Mouse (Mus musculus) brown adipose tissue, adult 24 weeks (tissue): ENCODE results near the gene Atp6ap1l. TPM values are rescaled to one million over a fixed set of nuclear protein-coding genes. Genes with fewer than 3 reads are reported as not detected.

Source experiments
- H3K27ac ChIP-seq: fragments of 200-500 bp; replicated peaks from 2 replicates; pipeline ENCODE4 v1.5.1; 2012; ENCODE audit warnings: low read depth, mild to moderate bottlenecking, low read length
- H3K4me1 ChIP-seq: fragments of 200-500 bp; 2 replicates; pipeline ENCODE4 v1.6.1; 2012; ENCODE audit warnings: low read length, mixed read lengths; ENCODE audit not compliant: control insufficient read depth, insufficient read depth, insufficient read length
- H3K4me3 ChIP-seq: fragments of 200-500 bp; 2 replicates; pipeline ENCODE4 v1.5.1; 2012; ENCODE audit warnings: low read depth, mild to moderate bottlenecking, low read length, moderate library complexity; ENCODE audit not compliant: insufficient read depth
- polyA plus RNA-seq: library from polyadenylated mRNA; stranded (reverse); fragments of >200 nt; gene quantifications from 2 replicates; pipeline ENCODE4 v1.2.4, GENCODE M21; 2012; ENCODE audit not compliant: missing spikeins, insufficient read depth, insufficient read length

Gene Atp6ap1l
- polyA plus RNA-seq, 1 experiment = not detected

- H3K27ac ChIP-seq = no peak overlapping the region
- H3K4me1 ChIP-seq = no peaks in the 10 kb centered on the region
- H3K4me3 ChIP-seq = no peak overlapping the region
Measured at GRCm38 (mm10) chr13:90912760-90913674, 7.9 kb upstream of the Atp6ap1l start.

- Histone ChIP-seq H3K4me3 (no peak overlapping the region), H3K27ac (no peak overlapping the region), H3K4me1 (no peaks in the 10 kb centered on the region)
Measured at GRCm38 (mm10) chr13:90907376-90907775, 2.2 kb upstream of the Atp6ap1l start.

- Histone ChIP-seq H3K4me1 (no peaks in the 10 kb centered on the region), H3K27ac (no peak overlapping the region), H3K4me3 (no peak overlapping the region)
Measured at GRCm38 (mm10) chr13:90896821-90897220, 8.3 kb downstream of the Atp6ap1l start.

DNA sequence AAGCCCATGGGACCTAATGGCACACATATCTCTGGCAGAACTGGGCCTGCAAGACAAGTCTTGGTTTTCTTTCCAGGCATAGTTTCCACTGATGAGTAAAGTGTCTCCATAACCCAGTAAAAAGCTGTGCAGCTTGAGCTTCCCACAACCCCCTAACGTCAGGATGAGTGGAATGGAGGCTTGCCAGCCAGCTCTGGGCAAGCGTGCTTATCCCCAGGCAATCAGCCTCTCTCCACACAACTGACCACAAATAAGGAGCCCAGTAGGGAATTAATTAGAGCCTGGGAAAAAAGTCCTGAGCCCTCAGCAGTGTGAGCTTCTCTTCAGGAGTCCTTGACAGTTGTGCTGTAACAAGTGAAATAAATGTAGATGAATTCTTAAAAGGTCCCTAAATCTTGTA lies 9.1 kb downstream of the Atp6ap1l start:
- Histone ChIP-seq H3K4me3 (no peak overlapping the region), H3K4me1 (no peaks in the 10 kb centered on the region), H3K27ac (no peak overlapping the region)

- Histone ChIP-seq H3K4me3 (no peak overlapping the region), H3K27ac (no peak overlapping the region), H3K4me1 (no peaks in the 10 kb centered on the region)
Measured at GRCm38 (mm10) chr13:90894819-90895218, 10.3 kb downstream of the Atp6ap1l start.

GRCm38 (mm10) chr13:90890111-90890510 lies 15.0 kb downstream of the Atp6ap1l start:
- Histone ChIP-seq H3K4me1 (no peaks in the 10 kb centered on the region), H3K27ac (no peak overlapping the region), H3K4me3 (no peak overlapping the region)

DNA sequence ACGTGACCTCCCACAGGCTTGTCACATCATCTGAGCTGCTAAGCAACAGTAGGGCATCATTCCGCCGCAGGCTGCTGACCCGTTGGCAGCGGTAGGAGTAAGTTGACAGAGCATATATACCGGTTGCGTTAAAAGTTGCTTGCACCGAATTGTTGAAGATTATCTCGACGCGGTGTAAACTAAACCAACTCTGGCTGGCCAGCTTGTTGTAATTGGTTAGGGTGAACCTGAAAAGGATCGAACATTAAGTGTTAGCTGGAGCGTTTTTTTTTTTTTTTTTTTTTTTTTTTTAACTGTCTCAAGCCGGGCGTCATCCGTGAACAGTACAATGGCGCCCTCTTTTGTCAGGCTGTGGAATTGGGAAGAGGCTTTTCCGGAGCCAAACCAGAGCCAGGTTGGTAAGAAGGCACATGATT lies 18.6 kb downstream of the Atp6ap1l start:
- Histone ChIP-seq H3K4me3 (peak overlapping the region; percentile 48), H3K27ac (no peak overlapping the region), H3K4me1 (no peaks in the 10 kb centered on the region)

- peak overlapping the region; percentile 48; the same call in 1 of the 2 replicates for H3K4me3 ChIP-seq
- no peak overlapping the region for H3K27ac ChIP-seq
- H3K4me1 ChIP-seq = no peaks in the 10 kb centered on the region
Measured at GRCm38 (mm10) chr13:90885856-90886532, 19.2 kb downstream of the Atp6ap1l start.

DNA sequence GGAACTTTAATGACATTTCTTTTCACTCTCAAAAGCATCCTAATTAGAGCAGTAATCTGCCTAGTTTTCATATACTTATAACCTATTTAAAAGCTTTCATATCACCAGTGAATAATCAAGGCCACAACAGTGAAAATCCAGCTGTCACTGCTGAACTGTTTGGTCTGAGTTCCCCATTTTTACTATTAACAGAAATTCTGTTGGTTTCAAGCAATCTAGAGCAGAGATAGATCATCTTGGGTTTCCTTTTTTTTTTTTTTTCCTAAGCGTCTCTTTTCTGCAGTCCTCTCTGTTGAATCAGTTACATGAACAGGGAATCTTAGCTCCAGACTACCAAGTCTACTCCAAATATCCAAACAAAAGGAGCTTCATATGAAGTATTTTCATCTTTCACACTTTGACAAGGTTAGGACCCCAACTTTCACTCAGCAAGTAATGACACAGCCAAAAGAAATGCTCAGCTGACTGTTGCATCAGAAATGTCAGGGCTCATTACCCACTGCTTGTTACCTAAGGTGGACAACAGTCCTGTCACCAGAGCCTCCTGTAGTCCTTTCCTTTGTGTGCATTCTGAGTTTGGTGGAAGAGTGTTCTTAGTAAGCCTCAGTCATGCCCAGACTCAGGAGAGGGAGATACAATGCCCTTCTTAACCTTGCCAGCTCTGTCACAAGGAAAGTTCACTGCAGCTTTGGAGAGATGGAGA lies 23.3 kb downstream of the Atp6ap1l start:
- H3K4me1 ChIP-seq = no peaks in the 10 kb centered on the region
- H3K27ac ChIP-seq = no peak overlapping the region
- no peak overlapping the region for H3K4me3 ChIP-seq

DNA sequence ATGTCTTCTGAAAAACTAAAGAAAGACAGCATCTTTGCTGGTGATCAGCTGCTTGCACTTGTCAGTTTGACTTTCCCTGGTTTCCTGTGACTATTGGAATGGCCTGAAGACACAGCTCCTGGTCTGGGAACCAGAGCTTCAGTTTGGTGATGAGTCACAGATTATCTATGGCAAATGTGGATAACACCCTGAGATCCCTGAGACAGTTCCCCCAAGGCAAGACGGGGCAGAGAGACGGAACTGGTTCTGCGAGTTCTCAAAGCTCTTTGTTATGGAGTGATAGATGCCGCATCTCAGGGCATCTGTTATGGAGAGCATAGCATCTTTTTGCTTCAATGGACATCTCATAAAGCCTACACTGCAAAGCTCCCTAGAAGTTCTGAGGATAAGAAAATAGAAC lies 33.6 kb downstream of the Atp6ap1l start:
- no peaks in the 10 kb centered on the region for H3K4me1 ChIP-seq
- H3K27ac ChIP-seq = no peak overlapping the region
- H3K4me3 ChIP-seq = no peak overlapping the region

DNA sequence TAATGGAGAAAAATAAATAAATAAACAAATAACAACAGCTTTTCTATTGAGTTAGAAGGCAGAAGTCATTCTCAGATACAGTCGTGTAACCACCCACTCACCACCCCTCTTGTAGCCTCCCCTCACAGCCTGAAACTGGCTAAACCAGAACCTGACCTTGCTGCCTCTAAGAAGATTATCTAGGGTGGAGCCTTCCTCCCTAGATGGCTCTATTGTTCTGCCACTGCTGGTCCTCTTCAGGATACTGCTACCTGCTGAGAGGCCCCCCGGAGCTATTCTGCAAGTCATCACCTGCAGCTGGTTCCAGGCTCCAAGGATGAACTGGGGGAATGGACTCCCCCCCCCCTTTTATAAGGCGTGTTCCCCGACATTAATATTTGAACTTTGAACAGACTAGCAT lies 36.0 kb downstream of the Atp6ap1l start:
- H3K4me1 ChIP-seq = no peaks in the 10 kb centered on the region
- H3K4me3 ChIP-seq = no peak overlapping the region
- no peak overlapping the region for H3K27ac ChIP-seq

DNA sequence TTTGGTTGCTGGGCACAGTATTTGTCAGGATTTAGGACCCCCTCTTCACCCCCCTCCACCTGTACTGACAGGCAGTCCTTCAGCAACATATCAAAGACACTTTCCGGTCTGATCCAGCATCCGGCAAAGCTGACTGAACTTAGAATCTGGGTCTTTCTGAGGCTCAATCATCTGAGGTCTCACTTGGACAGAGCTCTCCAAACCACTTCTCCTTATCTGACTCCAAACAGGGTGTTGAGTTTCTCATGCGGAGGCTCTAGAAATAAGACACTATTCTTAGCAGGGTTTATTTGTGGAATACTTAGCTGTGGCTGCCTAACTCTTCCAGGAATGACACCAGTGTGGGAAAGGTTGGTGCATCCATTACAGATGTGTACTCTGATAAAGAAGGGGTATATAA lies 43.0 kb downstream of the Atp6ap1l start:
- Histone ChIP-seq H3K4me1 (no peaks in the 10 kb centered on the region), H3K4me3 (no peak overlapping the region), H3K27ac (no peak overlapping the region)

DNA sequence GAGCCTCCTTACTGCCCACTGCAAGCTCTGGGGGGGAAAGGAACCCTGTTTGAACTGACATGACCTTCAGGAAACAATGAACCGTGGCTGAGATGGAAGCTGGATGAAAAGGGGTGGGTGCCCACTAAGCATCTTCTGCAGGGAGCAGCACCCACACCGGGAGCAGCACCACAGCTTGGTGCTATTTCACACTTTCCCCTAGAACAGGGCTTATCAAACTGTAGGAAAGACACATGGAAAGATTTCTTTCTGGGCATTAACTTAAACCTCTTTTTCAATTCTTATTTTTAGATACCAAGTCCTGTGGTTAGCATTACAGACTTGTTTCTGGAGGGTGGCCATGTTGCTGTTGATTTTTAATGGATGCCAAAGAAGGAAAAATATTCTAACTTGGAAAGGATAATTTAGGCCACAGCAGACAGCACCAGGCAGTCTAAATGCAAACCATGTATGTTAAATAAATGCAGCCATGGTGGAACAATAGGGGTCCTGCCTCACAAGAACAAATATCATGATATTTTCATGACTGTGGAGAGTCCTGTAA lies 44.2 kb downstream of the Atp6ap1l start:
- Histone ChIP-seq H3K27ac (no peak overlapping the region), H3K4me3 (no peak overlapping the region), H3K4me1 (no peaks in the 10 kb centered on the region)

- no peak overlapping the region for H3K4me3 ChIP-seq
- no peak overlapping the region for H3K27ac ChIP-seq
- no peaks in the 10 kb centered on the region for H3K4me1 ChIP-seq
Measured at GRCm38 (mm10) chr13:90852727-90853630, 52.2 kb downstream of the Atp6ap1l start.
